Mouse (Mus musculus) lung, embryonic 14.5 days (tissue): Measurements from ENCODE around the gene Rpl22. TPM values are rescaled to one million over a fixed set of nuclear protein-coding genes. Genes with fewer than 3 reads are reported as not detected.
A peak's percentile ranks its signal among the peaks of the same experiment; 100 is the strongest.

ENCODE experiments used
- ATAC-seq: fragments of 200-750 bp; cut with Nextera tagmentation; 2 replicates; pipeline ENCODE4 v1.8.0; 2017; ENCODE audit warnings: mild to moderate bottlenecking, moderate TSS enrichment, moderate library complexity; ENCODE audit not compliant: insufficient read depth
- DNase-seq: peaks from one replicate; pipeline ENCODE4 v3.0.0-alpha.2; 2015
- H3K27ac ChIP-seq: fragments of 300-500 bp; sonication (generic); 2 replicates; pipeline ENCODE4 v1.5.1; 2014; ENCODE audit warnings: low read depth, mild to moderate bottlenecking, moderate library complexity
- H3K27me3 ChIP-seq: fragments of 300-500 bp; sonication (generic); 2 replicates; pipeline ENCODE4 v1.6.1; 2014; ENCODE audit warnings: low read length, control low read depth; ENCODE audit not compliant: insufficient read depth
- H3K36me3 ChIP-seq: fragments of 300-500 bp; sonication (generic); 2 replicates; pipeline ENCODE4 v1.6.1; 2014; ENCODE audit warnings: control low read depth; ENCODE audit not compliant: insufficient read depth
- H3K4me1 ChIP-seq: fragments of 300-500 bp; sonication (generic); 2 replicates; pipeline ENCODE4 v1.6.1; 2014; ENCODE audit warnings: antibody characterized with exemption, control low read depth; ENCODE audit not compliant: insufficient read depth
- H3K4me2 ChIP-seq: fragments of 300-500 bp; sonication (generic); 2 replicates; pipeline ENCODE4 v1.6.1; 2014; ENCODE audit warnings: mild to moderate bottlenecking
- H3K4me3 ChIP-seq: fragments of 300-500 bp; sonication (generic); 2 replicates; pipeline ENCODE4 v1.5.1; 2014; ENCODE audit warnings: low read depth, low read length
- H3K9ac ChIP-seq: fragments of 300-500 bp; sonication (generic); 2 replicates; pipeline ENCODE4 v1.6.1; 2014
- H3K9me3 ChIP-seq: fragments of 300-500 bp; sonication (generic); 2 replicates; pipeline ENCODE4 v1.6.1; 2016; ENCODE audit warnings: low read depth, low read length, control low read depth
- CTCF ChIP-seq: IDR thresholded peaks from 2 replicates; pipeline ENCODE4 v1.5.1; 2016; ENCODE audit warnings: antibody characterized with exemption, low read depth
- WGBS: fragments of 180-500 bp; shearing (Covaris S2); extraction: QIAGEN DNeasy Blood & Tissue Kit; methylation state at CpG from one replicate; pipeline ENCODE4 v1.1.7; 2014; 5-methylcytosine and 5-hydroxymethylcytosine counted together
- polyA plus RNA-seq: library from polyadenylated mRNA; unstranded; fragments of >200 nt; fragmentation: Nextera tagmentation; extraction: Ambion mirVana; gene quantifications from 2 replicates; pipeline ENCODE4 v1.2.1, GENCODE M21; 2014

Rpl22 gene
- polyA plus RNA-seq, 1 experiment from 2014 or later, result 428 TPM

GRCm38 (mm10) chr4:152296874-152297861 is 28.4 kb upstream of the Rpl22 start, which contains the start of gene Icmt:
Icmt (plus strand) TSS chr4:152297227.
- Histone ChIP-seq H3K27me3 (peaks cover 8% of the 10 kb centered on the region), H3K4me2 (peak within 1 kb of the TSS; percentile 95), H3K4me3 (peak within 1 kb of the TSS; percentile 95), H3K27ac (peak within 1 kb of the TSS; percentile 67; the same call in 1 of the 2 replicates), H3K9me3 (no peaks in the 10 kb centered on the region), H3K36me3 (peaks cover 26% of the 10 kb centered on the region; the same call in 1 of the 2 replicates), H3K9ac (peak within 1 kb of the TSS; percentile 93), H3K4me1 (peaks cover 8% of the 10 kb centered on the region)
- TF ChIP-seq CTCF, result no peak; the same call in 1 of the 2 replicates
- ATAC-seq (peak; percentile 96), DNase-seq (peak; percentile 100)
- WGBS, result under 1% methylated on average over 118 of the region's 119 CpGs

DNA sequence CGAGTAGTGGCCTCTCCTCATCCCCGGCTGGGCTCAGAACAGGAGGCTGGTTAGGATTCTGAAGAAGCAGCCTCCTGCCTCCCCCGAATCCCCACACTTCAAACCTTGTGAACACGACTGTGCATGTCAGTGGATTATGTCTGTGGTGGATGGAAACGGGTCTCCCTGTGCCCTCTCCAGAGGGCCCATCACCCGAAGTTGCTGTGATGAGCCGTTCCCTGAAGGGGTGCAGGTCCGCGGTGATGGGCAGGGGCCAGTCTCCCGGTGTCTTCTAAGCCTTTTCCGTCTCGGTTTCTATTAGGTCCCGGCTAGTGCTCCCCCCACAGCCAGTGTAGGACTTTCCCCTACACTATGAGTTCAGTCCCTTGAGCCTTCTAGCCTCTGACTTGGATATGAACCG is 26.7 kb upstream of the Rpl22 start:
- Histone ChIP-seq H3K4me3 (no peak overlapping the region), H3K36me3 (peaks cover 40% of the 10 kb centered on the region), H3K9me3 (no peaks in the 10 kb centered on the region), H3K4me1 (peaks cover 8% of the 10 kb centered on the region), H3K9ac (peak overlapping the region; percentile 93), H3K27ac (no peak overlapping the region), H3K4me2 (peak overlapping the region; percentile 95; the same call in 1 of the 2 replicates), H3K27me3 (no peaks in the 10 kb centered on the region)
- ATAC-seq (no peak), DNase-seq (no peak)
- WGBS, result 81% methylated on average over 14 of the region's 14 CpGs
- TF ChIP-seq CTCF, result no peak

DNA sequence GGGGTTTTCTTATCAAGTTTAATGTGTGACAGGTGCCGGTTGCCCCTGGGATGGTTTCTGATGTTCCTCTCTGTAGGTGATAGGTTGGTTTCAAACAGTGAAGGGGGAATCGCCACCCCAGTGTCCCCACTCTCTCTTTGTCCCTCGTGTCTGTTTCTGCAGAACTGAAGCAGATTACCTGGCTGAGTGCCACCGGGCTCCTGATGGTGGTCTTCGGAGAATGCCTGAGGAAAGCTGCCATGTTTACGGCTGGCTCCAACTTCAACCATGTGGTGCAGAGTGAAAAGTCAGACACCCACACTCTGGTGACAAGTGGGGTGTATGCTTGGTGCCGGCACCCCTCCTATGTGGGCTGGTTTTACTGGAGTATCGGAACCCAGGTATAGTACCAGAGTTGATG is 25.2 kb upstream of the Rpl22 start:
- Histone ChIP-seq H3K4me1 (peaks cover 8% of the 10 kb centered on the region), H3K36me3 (peaks cover 55% of the 10 kb centered on the region), H3K4me3 (no peak overlapping the region), H3K4me2 (no peak overlapping the region), H3K27me3 (no peaks in the 10 kb centered on the region), H3K27ac (no peak overlapping the region), H3K9me3 (no peaks in the 10 kb centered on the region), H3K9ac (no peak overlapping the region)
- 84% methylated on average over 8 of the region's 8 CpGs for WGBS
- ATAC-seq (no peak), DNase-seq (no peak)
- no peak for TF ChIP-seq CTCF

DNA sequence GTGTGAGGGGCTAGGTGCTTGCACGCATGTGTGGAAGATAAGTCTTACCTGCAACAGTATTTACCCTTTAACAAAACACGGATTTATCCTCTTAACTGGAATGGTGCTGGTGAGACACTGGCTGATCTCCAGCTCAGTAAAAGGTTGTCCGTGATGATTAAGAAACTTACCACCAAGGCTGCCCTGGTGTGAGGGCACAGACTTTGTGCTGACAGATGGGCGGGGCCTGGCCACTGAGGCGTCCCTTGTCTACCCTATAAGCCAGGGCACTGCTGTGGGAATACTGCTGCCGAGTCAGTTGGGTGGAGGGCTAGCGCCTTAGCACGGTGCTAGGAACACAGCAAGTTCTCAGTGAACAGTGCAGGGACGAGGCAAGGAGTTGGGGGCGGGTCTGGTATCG is 23.5 kb upstream of the Rpl22 start:
- no peak for TF ChIP-seq CTCF
- H3K9me3 ChIP-seq, result no peaks in the 10 kb centered on the region
- H3K9ac ChIP-seq, result no peak overlapping the region
- peaks cover 8% of the 10 kb centered on the region for H3K4me1 ChIP-seq
- H3K4me3 ChIP-seq, result no peak overlapping the region
- no peak overlapping the region for H3K27ac ChIP-seq
- 76% methylated on average over 11 of the region's 11 CpGs for WGBS
- no peaks in the 10 kb centered on the region for H3K27me3 ChIP-seq
- H3K36me3 ChIP-seq, result peaks cover 56% of the 10 kb centered on the region
- DNase-seq (no peak), ATAC-seq (no peak)
- H3K4me2 ChIP-seq, result no peak overlapping the region

DNA sequence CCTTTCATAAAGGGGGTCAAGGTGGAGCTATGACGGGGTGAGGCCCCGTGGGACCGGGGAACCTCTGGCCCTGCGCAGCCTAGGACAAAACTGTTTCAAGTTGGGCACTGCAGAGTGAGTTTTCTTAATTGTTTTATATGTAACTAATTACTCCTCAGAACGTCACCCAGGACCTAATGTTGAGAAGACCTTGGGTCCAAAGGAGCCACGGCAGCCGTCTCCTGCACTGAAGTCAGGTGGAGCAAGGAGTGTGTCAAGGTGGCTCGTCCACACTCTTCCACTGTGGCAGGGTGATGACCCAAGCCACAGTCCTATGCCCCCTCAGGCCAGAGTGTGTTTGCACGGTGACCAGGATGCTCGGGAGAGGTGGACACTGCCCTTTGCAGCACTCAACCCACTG is 22.4 kb upstream of the Rpl22 start:
- no peak overlapping the region for H3K4me2 ChIP-seq

GRCm38 (mm10) chr4:152304685-152305084 is 20.9 kb upstream of the Rpl22 start:
- Histone ChIP-seq H3K4me3 (no peak overlapping the region), H3K9me3 (no peaks in the 10 kb centered on the region), H3K4me2 (no peak overlapping the region), H3K9ac (no peak overlapping the region), H3K36me3 (peaks cover 60% of the 10 kb centered on the region), H3K27me3 (no peaks in the 10 kb centered on the region), H3K4me1 (no peaks in the 10 kb centered on the region), H3K27ac (no peak overlapping the region)
- no peak for TF ChIP-seq CTCF
- DNase-seq, result no peak
- 90% methylated on average over 6 of the region's 6 CpGs for WGBS
- no peak for ATAC-seq

More for the DNA sequence above, 22.4 kb upstream of the Rpl22 start:
- H3K4me1 ChIP-seq, result peaks cover 4% of the 10 kb centered on the region; the same call in 1 of the 2 replicates
- peaks cover 56% of the 10 kb centered on the region for H3K36me3 ChIP-seq
- H3K9me3 ChIP-seq, result no peaks in the 10 kb centered on the region
- ATAC-seq (no peak), DNase-seq (no peak)
- WGBS, result 88% methylated on average over 10 of the region's 10 CpGs
- H3K4me3 ChIP-seq, result no peak overlapping the region
- no peak overlapping the region for H3K27ac ChIP-seq
- no peak for TF ChIP-seq CTCF
- H3K9ac ChIP-seq, result no peak overlapping the region
- H3K27me3 ChIP-seq, result no peaks in the 10 kb centered on the region

GRCm38 (mm10) chr4:152305991-152306390 is 19.6 kb upstream of the Rpl22 start:
- no peak overlapping the region for H3K27ac ChIP-seq
- H3K27me3 ChIP-seq, result peaks cover 2% of the 10 kb centered on the region
- no peak for TF ChIP-seq CTCF
- H3K9me3 ChIP-seq, result no peaks in the 10 kb centered on the region
- no peak overlapping the region for H3K9ac ChIP-seq
- WGBS, result 68% methylated on average over 6 of the region's 6 CpGs
- H3K4me1 ChIP-seq, result no peaks in the 10 kb centered on the region
- ATAC-seq (no peak), DNase-seq (no peak)
- no peak overlapping the region for H3K4me3 ChIP-seq
- peaks cover 47% of the 10 kb centered on the region for H3K36me3 ChIP-seq
- H3K4me2 ChIP-seq, result no peak overlapping the region
